Mouse (Mus musculus) gastrocnemius, adult 2 months (tissue): ENCODE results near the gene A830031A19Rik. TPM values are rescaled to one million over a fixed set of nuclear protein-coding genes. Genes with fewer than 3 reads are reported as not detected.
A peak's percentile ranks its signal among the peaks of the same experiment; 100 is the strongest.

Experiments
- DNase-seq: peaks from one replicate; pipeline ENCODE4 v3.0.0; 2022
- H3K27ac ChIP-seq: fragments of 200-600 bp; 2 replicates; pipeline ENCODE4 v1.8.1; 2022; ENCODE audit warnings: mild to moderate bottlenecking
- H3K4me3 ChIP-seq: fragments of 200-600 bp; 2 replicates; pipeline ENCODE4 v1.8.1; 2022; ENCODE audit warnings: mild to moderate bottlenecking, moderate library complexity
- CTCF ChIP-seq: fragments of 200-600 bp; IDR thresholded peaks from 2 replicates; pipeline ENCODE4 v1.8.1; 2022; ENCODE audit warnings: antibody characterized with exemption, mild to moderate bottlenecking, moderate library complexity
- intact Hi-C: fragments of 180-260 bp; cut with DNase I; formaldehyde crosslinking; loops from one replicate; pipeline ENCODE4 v1.15.1; 2025
- total RNA-seq, 2 experiments: library from RNA; stranded (reverse); gene quantifications; 2 replicates each; pipeline ENCODE4 v1.2.3; 2021

A830031A19Rik gene
- total RNA-seq, 2 experiments from 2014 or later = not detected

- DNase-seq = no peak
- Histone ChIP-seq H3K4me3 (no peak overlapping the region), H3K27ac (no peak overlapping the region)
- TF ChIP-seq CTCF = no peak
- intact Hi-C loops = no loop called here
Observed at GRCm38 (mm10) chr11:24061819-24062218, 13.0 kb downstream of the A830031A19Rik start.

GRCm38 (mm10) chr11:24060428-24060827, 14.4 kb downstream of the A830031A19Rik start:
- no peak overlapping the region for H3K27ac ChIP-seq
- H3K4me3 ChIP-seq = no peak overlapping the region
- TF ChIP-seq CTCF = no peak
- intact Hi-C loops = no loop called here
- DNase-seq = no peak

DNA sequence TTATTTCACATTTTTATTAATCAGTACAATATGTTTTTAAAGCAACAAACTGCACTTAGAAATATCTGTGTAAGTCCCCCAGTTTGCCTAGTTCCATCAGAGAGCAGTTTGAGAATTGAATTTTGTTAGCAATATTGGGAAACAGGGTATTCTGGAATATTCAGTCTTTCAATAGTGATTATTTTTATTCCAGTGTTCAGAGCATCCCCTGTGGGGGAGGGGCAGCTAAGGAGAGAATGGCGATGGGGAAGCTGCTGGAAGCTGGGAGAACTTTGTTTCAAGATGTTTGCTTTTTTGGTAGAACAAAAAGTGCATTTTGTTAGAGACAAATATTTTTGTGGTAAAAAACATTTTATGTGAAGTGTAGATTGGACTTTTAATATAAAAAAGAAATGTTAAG, 15.7 kb downstream of the A830031A19Rik start:
- Histone ChIP-seq H3K4me3 (no peak overlapping the region), H3K27ac (no peak overlapping the region)
- no peak for DNase-seq
- intact Hi-C loops = no loop called here
- no peak for TF ChIP-seq CTCF

DNA sequence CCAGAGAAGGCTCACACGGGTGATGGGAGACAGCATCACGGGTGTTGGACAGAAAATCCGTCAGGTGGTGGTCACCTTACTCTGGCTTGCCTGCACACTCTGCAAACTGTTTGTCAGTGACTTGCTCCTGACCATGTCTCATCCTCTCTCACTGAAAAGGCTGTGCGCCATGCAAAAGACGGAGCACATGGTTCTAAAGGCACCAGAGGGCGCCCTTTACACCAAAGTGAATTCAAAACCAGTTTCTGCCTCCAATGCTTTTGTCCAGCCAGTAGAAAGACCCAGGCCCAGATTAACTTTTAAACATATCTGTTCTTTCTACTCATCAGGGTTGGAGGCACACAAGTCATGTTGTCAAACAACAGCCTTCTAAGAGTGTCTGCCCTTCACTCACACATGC, 22.0 kb downstream of the A830031A19Rik start:
- DNase-seq = no peak
- Histone ChIP-seq H3K4me3 (no peak overlapping the region), H3K27ac (no peak overlapping the region)
- intact Hi-C loops = no loop called here
- no peak; the same call in 1 of the 2 replicates for TF ChIP-seq CTCF

DNA sequence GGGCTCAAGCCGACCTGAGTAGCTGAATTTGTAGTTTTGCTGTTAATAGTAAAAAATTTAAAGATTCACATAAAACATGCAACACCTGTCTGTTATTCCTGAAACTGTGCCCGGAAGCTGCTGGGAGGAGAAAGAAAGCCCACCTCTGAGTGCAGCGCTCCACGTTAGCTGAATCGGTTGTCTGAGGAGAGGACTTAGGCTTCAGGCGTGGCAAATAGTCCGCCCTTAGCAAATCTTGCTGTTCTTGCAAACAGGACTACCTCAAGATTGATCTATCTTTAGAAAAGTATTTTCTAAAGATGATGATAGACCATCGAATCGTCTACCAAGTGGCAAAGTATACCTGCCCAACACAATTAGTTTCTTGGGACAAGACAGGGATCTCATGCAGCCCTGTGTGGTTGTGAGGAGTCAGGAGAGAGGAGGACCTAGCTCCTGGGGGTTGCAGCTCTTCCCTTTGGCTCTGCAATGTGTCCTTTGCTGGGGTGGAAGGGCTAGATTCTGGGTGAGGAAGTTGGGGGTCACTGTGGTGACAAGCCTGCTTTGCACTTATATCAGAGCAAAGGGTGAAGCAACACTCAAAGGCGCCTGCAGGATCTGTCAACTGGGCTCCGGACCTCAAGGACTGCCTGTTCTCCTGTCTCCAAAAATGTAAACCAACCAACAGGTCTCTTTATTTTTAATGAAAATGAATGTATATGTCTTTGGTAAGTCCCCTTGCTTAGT, 24.7 kb downstream of the A830031A19Rik start:
- DNase-seq = no peak
- TF ChIP-seq CTCF = no peak
- Histone ChIP-seq H3K27ac (no peak overlapping the region), H3K4me3 (no peak overlapping the region)
- intact Hi-C loops = no loop called here

- peak overlapping the region; percentile 66 for H3K4me3 ChIP-seq
- no peak overlapping the region for H3K27ac ChIP-seq
- DNase-seq = peak; percentile 81
- intact Hi-C loops = loop anchor here (5.0 kb wide), 1 partner anchor 1253 kb away; no protein-coding TSS in a partner anchor
- no peak; the same call in 1 of the 2 replicates for TF ChIP-seq CTCF
Observed at GRCm38 (mm10) chr11:24049226-24050031, 25.4 kb downstream of the A830031A19Rik start.

DNA sequence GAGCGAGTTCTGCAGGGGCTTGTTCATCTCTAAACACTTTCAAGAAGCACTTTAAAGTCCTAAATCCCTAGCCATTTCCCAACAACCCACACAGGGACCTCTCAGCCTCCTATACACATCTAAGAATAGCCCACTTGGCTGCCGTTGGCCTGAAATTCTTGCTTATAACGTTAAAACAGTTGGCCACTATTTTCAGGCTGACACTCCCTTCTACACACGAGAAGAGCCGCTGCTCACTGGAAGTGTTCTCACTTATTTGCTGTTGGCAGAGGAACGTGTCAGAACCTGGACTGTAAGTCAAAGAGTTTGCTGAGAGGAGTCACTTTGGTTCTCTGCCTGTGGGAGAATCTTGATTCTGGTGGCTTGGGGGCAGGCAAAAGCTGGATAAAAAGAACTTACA, 30.8 kb downstream of the A830031A19Rik start:
- no peak for TF ChIP-seq CTCF
- no peak for DNase-seq
- Histone ChIP-seq H3K4me3 (no peak overlapping the region), H3K27ac (no peak overlapping the region)
- intact Hi-C loops = no loop called here

DNA sequence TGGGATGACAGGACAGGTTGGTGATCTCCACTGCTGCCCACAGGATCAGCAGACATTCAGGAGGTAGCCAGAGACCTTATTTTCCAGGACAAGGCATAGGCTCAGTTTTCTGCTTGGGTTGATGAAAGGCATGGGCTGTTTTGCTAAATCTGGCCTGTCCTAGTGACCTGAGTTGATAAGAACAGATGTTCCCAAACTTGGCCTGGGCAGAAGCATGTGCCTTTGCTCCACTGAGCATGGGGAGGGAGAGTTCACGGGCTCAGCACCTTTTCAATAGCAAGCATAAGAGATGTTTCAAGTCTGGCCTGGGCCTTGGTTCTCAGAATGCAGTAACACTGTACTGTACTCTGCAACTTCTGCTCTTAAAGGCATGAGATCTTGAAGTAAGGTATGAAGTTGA, 54.1 kb downstream of the A830031A19Rik start:
- intact Hi-C loops = no loop called here
- Histone ChIP-seq H3K27ac (no peak overlapping the region), H3K4me3 (no peak overlapping the region)
- TF ChIP-seq CTCF = no peak
- no peak for DNase-seq

DNA sequence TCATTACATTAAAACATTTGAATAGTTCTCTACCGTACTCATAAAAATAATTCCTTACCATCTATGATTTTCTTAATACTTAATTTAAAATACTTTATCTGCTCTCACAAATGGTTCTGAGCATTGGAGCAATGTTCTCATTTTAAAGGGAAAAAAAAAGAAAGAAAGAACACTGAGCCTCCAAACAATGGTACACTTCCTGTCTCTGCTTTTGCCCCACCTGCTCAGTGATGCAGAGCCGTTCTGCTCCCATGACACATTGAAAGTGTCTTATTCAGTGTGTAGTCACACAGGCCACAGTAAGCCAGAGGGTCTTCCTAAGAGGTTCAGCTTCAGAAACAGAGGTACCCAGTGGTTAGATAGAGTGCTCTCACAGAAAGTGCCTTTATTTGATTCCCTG, 56.1 kb downstream of the A830031A19Rik start:
- intact Hi-C loops = no loop called here
- TF ChIP-seq CTCF = no peak

GRCm38 (mm10) chr11:24016647-24017179, 58.1 kb downstream of the A830031A19Rik start:
- intact Hi-C loops = no loop called here
- TF ChIP-seq CTCF = no peak
- Histone ChIP-seq H3K4me3 (no peak overlapping the region), H3K27ac (no peak overlapping the region)
- DNase-seq = no peak

More for the DNA sequence above, 56.1 kb downstream of the A830031A19Rik start:
- no peak for DNase-seq
- Histone ChIP-seq H3K4me3 (no peak overlapping the region), H3K27ac (no peak overlapping the region)

- H3K27ac ChIP-seq = no peak overlapping the region
- H3K4me3 ChIP-seq = no peak overlapping the region
- no peak for TF ChIP-seq CTCF
- intact Hi-C loops = no loop called here
- no peak for DNase-seq
Observed at GRCm38 (mm10) chr11:24016049-24016448, 58.8 kb downstream of the A830031A19Rik start.

DNA sequence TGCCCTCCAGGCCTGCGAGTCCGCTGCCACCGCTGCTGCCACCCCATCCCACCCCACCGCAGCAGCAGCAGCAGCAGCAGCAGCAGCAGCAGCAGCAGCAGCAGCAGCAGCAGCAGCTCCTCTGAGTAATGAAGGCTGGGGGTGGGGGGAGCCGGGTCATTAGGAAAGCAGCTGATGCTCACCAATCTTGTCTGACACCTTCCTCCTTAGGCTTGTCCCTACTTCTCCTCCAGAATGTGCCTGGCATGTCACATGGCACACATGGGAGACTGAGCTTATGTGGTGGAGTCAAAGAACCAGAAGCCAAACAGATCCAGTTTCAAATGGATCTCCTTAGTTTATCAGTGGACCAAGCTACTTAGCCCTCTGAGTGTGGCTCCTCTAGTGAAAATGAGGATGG, 60.2 kb downstream of the A830031A19Rik start:
- DNase-seq = no peak
- no peak overlapping the region for H3K4me3 ChIP-seq
- no peak overlapping the region for H3K27ac ChIP-seq
- intact Hi-C loops = no loop called here
- no peak for TF ChIP-seq CTCF

DNA sequence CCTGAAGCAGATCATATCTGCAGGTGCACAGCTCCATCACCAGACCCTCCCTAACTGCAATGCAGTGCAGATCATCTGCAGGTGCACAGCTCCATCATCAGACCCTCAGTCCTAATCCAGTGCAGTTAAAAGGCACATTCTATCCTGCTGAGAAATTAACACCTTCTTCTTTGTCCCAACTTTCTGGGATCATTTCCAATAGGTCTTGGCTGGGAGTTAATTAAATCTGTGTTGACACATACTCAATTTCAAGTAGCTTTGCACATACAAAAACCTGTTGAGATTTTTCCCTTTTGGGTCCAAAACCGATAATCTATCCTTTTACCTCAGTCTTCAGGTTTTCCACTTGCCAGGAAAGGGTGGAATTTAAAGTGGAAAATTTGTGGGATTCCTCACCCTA, 62.6 kb downstream of the A830031A19Rik start:
- intact Hi-C loops = no loop called here
- DNase-seq = no peak
- TF ChIP-seq CTCF = no peak
- no peak overlapping the region for H3K4me3 ChIP-seq
- H3K27ac ChIP-seq = no peak overlapping the region
